Mouse (Mus musculus) heart, embryonic 14.5 days (tissue): ENCODE measurements around the gene Sox2. TPM values are rescaled to one million over a fixed set of nuclear protein-coding genes. Genes with fewer than 3 reads are reported as not detected.

Experiments
- ATAC-seq: fragments of 200-750 bp; cut with Nextera tagmentation; 2 replicates; pipeline ENCODE4 v1.8.0; 2017; ENCODE audit warnings: low read depth, moderate TSS enrichment; ENCODE audit not compliant: insufficient number of reproducible peaks, insufficient read depth, low FRiP score
- H3K27ac ChIP-seq, 2 experiments: fragments of 200-500 bp in 1 of 2; fragments of 300-500 bp in 1 of 2; sonication (generic) in 1 of 2; replicated peaks in 1 of 2; 2 replicates each; pipeline ENCODE4 v1.5.1; 2012 to 2014; ENCODE audit warnings: low read depth in 2 of 2, low read length in 2 of 2, control low read depth in 1 of 2, mild to moderate bottlenecking in 1 of 2, mixed read lengths in 1 of 2; ENCODE audit not compliant: control insufficient read depth in 1 of 2, insufficient read depth in 1 of 2
- H3K27me3 ChIP-seq: fragments of 300-500 bp; sonication (generic); 2 replicates; pipeline ENCODE4 v1.6.1; 2014; ENCODE audit warnings: mild to moderate bottlenecking, low read length, control low read depth; ENCODE audit not compliant: control insufficient read depth, insufficient read depth
- H3K36me3 ChIP-seq: fragments of 300-500 bp; sonication (generic); 2 replicates; pipeline ENCODE4 v1.6.1; 2014; ENCODE audit warnings: mild to moderate bottlenecking, control low read depth, low read length, mixed read lengths; ENCODE audit not compliant: control insufficient read depth, insufficient read depth
- H3K4me1 ChIP-seq, 2 experiments: fragments of 200-500 bp in 1 of 2; fragments of 300-500 bp in 1 of 2; sonication (generic) in 1 of 2; 2 replicates each; pipeline ENCODE4 v1.6.1; 2012 to 2014; ENCODE audit warnings: low read length in 2 of 2, control low read depth in 1 of 2, mixed read lengths in 1 of 2; ENCODE audit not compliant: control insufficient read depth in 2 of 2, insufficient read depth in 2 of 2
- H3K4me2 ChIP-seq: fragments of 300-500 bp; sonication (generic); 2 replicates; pipeline ENCODE4 v1.6.1; 2014; ENCODE audit warnings: mild to moderate bottlenecking, low read length
- H3K4me3 ChIP-seq, 2 experiments: fragments of 200-500 bp in 1 of 2; fragments of 300-500 bp in 1 of 2; sonication (generic) in 1 of 2; 2 replicates each; pipeline ENCODE4 v1.5.1; 2012 to 2014; ENCODE audit warnings: low read length in 2 of 2, mild to moderate bottlenecking in 2 of 2, control low read depth in 1 of 2, low read depth in 1 of 2, moderate library complexity in 1 of 2; ENCODE audit not compliant: control insufficient read depth in 1 of 2, insufficient read depth in 1 of 2
- H3K9ac ChIP-seq: fragments of 300-500 bp; sonication (generic); 2 replicates; pipeline ENCODE4 v1.6.1; 2014; ENCODE audit warnings: mild to moderate bottlenecking, low read length
- H3K9me3 ChIP-seq: fragments of 300-500 bp; sonication (generic); 2 replicates; pipeline ENCODE4 v1.6.1; 2016; ENCODE audit warnings: low read length, control low read depth; ENCODE audit not compliant: control insufficient read depth
- WGBS: fragments of 180-500 bp; shearing (Covaris S2); extraction: QIAGEN DNeasy Blood & Tissue Kit; methylation state at CpG from one replicate; pipeline ENCODE4 v1.1.7; 2014; 5-methylcytosine and 5-hydroxymethylcytosine counted together
- polyA plus RNA-seq: library from polyadenylated mRNA; unstranded; fragments of >200 nt; fragmentation: Nextera tagmentation; extraction: Ambion mirVana; gene quantifications from 2 replicates; pipeline ENCODE4 v1.2.1, GENCODE M21; 2014

Gene Sox2
- polyA plus RNA-seq, 1 experiment from 2014 or later: 0.24 TPM

GRCm38 (mm10) chr3:34651486-34652170 is 1.4 kb downstream of the Sox2 start:
- Histone ChIP-seq H3K4me2 (no peak overlapping the region), H3K4me3 (peak overlapping the region in 1 of 2 experiments; percentile 41; a peak in 1 of 4 replicates), H3K4me1 (peaks cover 8 to 19% of the 10 kb centered on the region in 2 experiments; a peak in 3 of 4 replicates), H3K36me3 (no peaks in the 10 kb centered on the region), H3K27me3 (peaks cover 91% of the 10 kb centered on the region), H3K9ac (no peak overlapping the region), H3K27ac (no peak overlapping the region), H3K9me3 (no peaks in the 10 kb centered on the region)
- 3% methylated on average over 26 of the region's 26 CpGs for WGBS
- ATAC-seq: no peak

- H3K4me2 ChIP-seq: no peak overlapping the region
- H3K27ac ChIP-seq: no peak overlapping the region
- H3K4me1 ChIP-seq: peaks cover 8 to 19% of the 10 kb centered on the region in 2 experiments; a peak in 3 of 4 replicates
- no peaks in the 10 kb centered on the region for H3K36me3 ChIP-seq
- 2% methylated on average over 14 of the region's 14 CpGs for WGBS
- no peak for ATAC-seq
- peaks cover 92% of the 10 kb centered on the region for H3K27me3 ChIP-seq
- no peak overlapping the region for H3K4me3 ChIP-seq
- no peak overlapping the region for H3K9ac ChIP-seq
- no peaks in the 10 kb centered on the region for H3K9me3 ChIP-seq
These were observed 2.4 kb downstream of the Sox2 start for GRCm38 (mm10) chr3:34652616-34653015.

GRCm38 (mm10) chr3:34653235-34653976 is 3.2 kb downstream of the Sox2 start:
- ATAC-seq: no peak
- WGBS: 2% methylated on average over 26 of the region's 26 CpGs
- no peak overlapping the region for H3K9ac ChIP-seq
- H3K4me1 ChIP-seq: peaks cover 8 to 18% of the 10 kb centered on the region in 2 experiments; a peak in 3 of 4 replicates
- no peak overlapping the region; a peak in 1 of 4 replicates for H3K4me3 ChIP-seq
- peaks cover 93% of the 10 kb centered on the region for H3K27me3 ChIP-seq
- H3K36me3 ChIP-seq: no peaks in the 10 kb centered on the region
- H3K27ac ChIP-seq: no peak overlapping the region
- no peak overlapping the region for H3K4me2 ChIP-seq
- no peaks in the 10 kb centered on the region for H3K9me3 ChIP-seq

DNA sequence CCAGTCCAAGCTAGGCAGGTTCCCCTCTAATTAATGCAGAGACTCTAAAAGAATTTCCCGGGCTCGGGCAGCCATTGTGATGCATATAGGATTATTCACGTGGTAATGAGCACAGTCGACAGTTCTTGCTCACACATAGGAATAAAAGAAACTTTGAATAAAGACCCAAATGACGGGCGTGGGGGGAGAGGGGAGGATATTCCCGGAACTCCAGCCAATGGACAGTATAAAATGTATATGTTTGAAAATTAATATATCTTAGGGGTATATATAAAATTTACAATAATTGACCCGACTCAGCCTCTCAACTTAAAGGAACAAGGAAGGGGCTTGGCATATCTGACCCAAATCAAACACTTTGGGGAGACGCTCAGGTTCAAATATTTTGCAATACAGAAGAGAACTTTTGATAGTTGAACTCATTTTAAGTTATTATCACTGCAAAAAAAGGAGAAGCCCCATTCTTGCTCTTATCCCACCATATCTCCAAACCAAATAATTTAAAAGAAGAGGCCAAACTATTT is 3.8 kb downstream of the Sox2 start:
- H3K9me3 ChIP-seq: no peaks in the 10 kb centered on the region
- WGBS: 6% methylated on average over 9 of the region's 9 CpGs
- H3K9ac ChIP-seq: no peak overlapping the region
- H3K4me3 ChIP-seq: no peak overlapping the region
- H3K27ac ChIP-seq: no peak overlapping the region
- H3K4me1 ChIP-seq: peaks cover 7 to 12% of the 10 kb centered on the region in 2 experiments; a peak in 3 of 4 replicates
- H3K36me3 ChIP-seq: no peaks in the 10 kb centered on the region
- no peak overlapping the region for H3K4me2 ChIP-seq
- no peak for ATAC-seq
- peaks cover 93% of the 10 kb centered on the region for H3K27me3 ChIP-seq

- peaks cover 93% of the 10 kb centered on the region for H3K27me3 ChIP-seq
- no peak for ATAC-seq
- no peak overlapping the region for H3K27ac ChIP-seq
- 16% methylated on average over 6 of the region's 6 CpGs for WGBS
- H3K9ac ChIP-seq: no peak overlapping the region
- no peak overlapping the region for H3K4me3 ChIP-seq
- peaks cover 3 to 7% of the 10 kb centered on the region in 2 experiments; a peak in 1 of 4 replicates for H3K4me1 ChIP-seq
- H3K36me3 ChIP-seq: no peaks in the 10 kb centered on the region
- no peak overlapping the region for H3K4me2 ChIP-seq
- no peaks in the 10 kb centered on the region for H3K9me3 ChIP-seq
These were observed 4.6 kb downstream of the Sox2 start for GRCm38 (mm10) chr3:34654781-34655180.

DNA sequence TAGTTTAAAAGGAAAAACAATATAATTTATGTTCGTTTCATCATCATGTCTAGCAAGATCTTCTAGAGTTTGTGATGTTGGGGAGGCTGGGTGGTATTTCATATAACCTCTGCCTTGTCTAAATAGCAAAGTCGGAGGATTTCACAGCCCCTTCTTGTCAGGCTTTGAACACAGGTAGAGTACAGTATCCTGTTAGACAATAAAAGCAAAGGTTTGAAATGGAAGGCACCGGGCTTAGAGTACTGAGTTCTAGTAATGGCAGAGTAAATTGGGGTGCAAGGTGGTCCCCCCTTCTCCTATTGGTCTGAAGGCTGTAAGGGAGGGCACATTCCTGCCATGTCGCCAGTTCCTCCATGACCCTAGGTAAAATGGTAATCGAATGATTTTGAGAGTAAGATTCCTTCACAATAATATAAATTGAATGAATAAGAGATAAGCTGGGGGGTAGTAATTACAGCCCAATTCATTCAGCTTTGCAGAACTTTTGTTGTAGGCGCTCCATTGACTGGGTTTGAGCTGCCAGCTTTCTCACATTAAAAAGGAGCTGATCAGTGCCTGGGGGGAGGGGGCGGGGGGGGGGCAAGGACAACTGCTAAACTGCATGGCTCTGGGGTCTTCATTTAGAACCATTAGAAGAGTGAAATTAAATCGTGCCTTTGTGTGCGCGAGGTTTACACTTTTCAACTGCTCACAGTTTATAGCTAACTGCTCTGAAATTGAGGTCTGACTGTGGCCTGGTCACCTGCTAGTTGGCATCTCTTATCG is 5.3 kb downstream of the Sox2 start:
- ATAC-seq: no peak

DNA sequence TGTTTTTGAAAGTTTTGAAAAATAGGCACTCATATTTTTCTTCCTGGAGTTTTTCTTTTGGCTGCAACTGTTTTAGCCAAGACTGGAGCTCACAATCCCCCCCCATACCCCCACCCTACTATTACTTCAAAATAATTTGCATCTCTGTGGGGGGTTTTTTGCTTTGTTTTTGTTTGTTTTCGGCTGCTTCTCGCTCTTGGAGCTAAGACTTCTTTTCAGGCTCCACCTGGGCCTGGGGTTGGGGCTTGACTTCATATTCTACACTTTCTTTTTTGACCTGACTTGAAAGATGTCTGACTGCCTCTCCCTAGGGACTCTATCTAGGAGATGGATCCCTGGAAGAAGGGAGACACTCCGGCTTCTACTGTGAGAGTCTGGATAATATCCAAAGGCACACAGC is 5.9 kb downstream of the Sox2 start:
- H3K27ac ChIP-seq: no peak overlapping the region
- no peak for ATAC-seq
- H3K4me1 ChIP-seq: no peaks in the 10 kb centered on the region
- no peaks in the 10 kb centered on the region for H3K9me3 ChIP-seq
- H3K4me3 ChIP-seq: no peak overlapping the region
- H3K27me3 ChIP-seq: peaks cover 93% of the 10 kb centered on the region
- no peak overlapping the region for H3K9ac ChIP-seq
- H3K36me3 ChIP-seq: no peaks in the 10 kb centered on the region
- WGBS: 9% methylated on average over 3 of the region's 3 CpGs
- H3K4me2 ChIP-seq: no peak overlapping the region

More for the DNA sequence above, 5.3 kb downstream of the Sox2 start:
- Histone ChIP-seq H3K4me1 (peaks cover under 1 to 3% of the 10 kb centered on the region in 2 experiments; a peak in 1 of 4 replicates), H3K4me2 (no peak overlapping the region), H3K9ac (no peak overlapping the region), H3K27ac (no peak overlapping the region), H3K9me3 (no peaks in the 10 kb centered on the region), H3K27me3 (peaks cover 93% of the 10 kb centered on the region), H3K4me3 (no peak overlapping the region), H3K36me3 (no peaks in the 10 kb centered on the region)
- 18% methylated on average over 11 of the region's 11 CpGs for WGBS
